Mouse (Mus musculus): ENCODE results near the gene Gnaq. TPM values are rescaled to one million over a fixed set of nuclear protein-coding genes. Genes with fewer than 3 reads are reported as not detected.

Gnaq gene
- polyA plus RNA-seq (2014; fragmentation: Illumina TruSeq; extraction: RNeasy Lipid Tissue Mini Kit (QIAGEN cat#74804)), result 142 TPM

GRCm38 (mm10) chr19:16132791-16132864, at the start of gene Gnaq:
Gene Gnaq, plus strand, starts transcription at chr19:16132831.

GRCm38 (mm10) chr19:16435531-16436231, 303.1 kb downstream of the Gnaq start, which contains the start of gene Gna14:
Gene Gna14, plus strand, starts transcription at chr19:16435762.

Other genes starting within 250 kb of the Gnaq start
- 18.2 TPM for gene Psat1, start 185.5 kb upstream of the Gnaq start, polyA plus RNA-seq (2014; fragmentation: Illumina TruSeq; extraction: RNeasy Lipid Tissue Mini Kit (QIAGEN cat#74804))
- gene Cep78, start 147.8 kb upstream of the Gnaq start, polyA plus RNA-seq (2014; fragmentation: Illumina TruSeq; extraction: RNeasy Lipid Tissue Mini Kit (QIAGEN cat#74804)), result 15.8 TPM